Mouse (Mus musculus) lung, adult 2 months (tissue): ENCODE results near the gene Shank2.

ENCODE experiments used
- CTCF ChIP-seq: fragments of 200-500 bp; IDR thresholded peaks from 2 replicates; pipeline ENCODE4 v1.5.1; 2011; ENCODE audit warnings: mild to moderate bottlenecking, low read length, control low read depth; ENCODE audit not compliant: insufficient read depth
- POLR2A ChIP-seq: fragments of 200-500 bp; IDR thresholded peaks from 2 replicates; pipeline ENCODE4 v1.6.1; 2011; ENCODE audit warnings: low read depth, mild to moderate bottlenecking, control low read depth, low read length, borderline replicate concordance; ENCODE audit errors: extremely low read depth

- TF ChIP-seq CTCF (no peak), POLR2A (no peak)
Measured at GRCm38 (mm10) chr7:144378254-144378653, 376.5 kb downstream of the Shank2 start.
